Mouse (Mus musculus) midbrain, embryonic 12.5 days (tissue): ENCODE results near the gene Pls3. TPM values are rescaled to one million over a fixed set of nuclear protein-coding genes. Genes with fewer than 3 reads are reported as not detected.
A peak's percentile ranks its signal among the peaks of the same experiment; 100 is the strongest.
"Not testable (repeated sequence)": the region's sequence is repeated elsewhere in the genome, so short reads cannot be mapped to it uniquely, and the experiment has no call there.

Source experiments
- ATAC-seq: fragments of 200-750 bp; cut with Nextera tagmentation; 2 replicates; pipeline ENCODE4 v1.8.0; 2017; ENCODE audit warnings: low read depth, moderate TSS enrichment, moderate library complexity; ENCODE audit not compliant: low FRiP score
- H3K27ac ChIP-seq: fragments of 300-500 bp; sonication (generic); replicated peaks from 2 replicates; pipeline ENCODE4 v1.5.1; 2016; ENCODE audit warnings: mild to moderate bottlenecking
- H3K27me3 ChIP-seq: fragments of 300-500 bp; sonication (generic); 2 replicates; pipeline ENCODE4 v1.6.1; 2016; ENCODE audit warnings: mild to moderate bottlenecking
- H3K36me3 ChIP-seq: fragments of 300-500 bp; sonication (generic); 2 replicates; pipeline ENCODE4 v1.6.1; 2016
- H3K4me1 ChIP-seq: fragments of 300-500 bp; sonication (generic); 2 replicates; pipeline ENCODE4 v1.6.1; 2016
- H3K4me2 ChIP-seq: fragments of 300-500 bp; sonication (generic); replicated peaks from 2 replicates; pipeline ENCODE4 v1.6.1; 2016; ENCODE audit warnings: mild to moderate bottlenecking, moderate library complexity
- H3K4me3 ChIP-seq: fragments of 300-500 bp; sonication (generic); 2 replicates; pipeline ENCODE4 v1.5.1; 2016; ENCODE audit warnings: mild to moderate bottlenecking
- H3K9ac ChIP-seq: fragments of 300-500 bp; sonication (generic); replicated peaks from 2 replicates; pipeline ENCODE4 v1.6.1; 2016; ENCODE audit warnings: mild to moderate bottlenecking, moderate library complexity
- H3K9me3 ChIP-seq: fragments of 300-500 bp; sonication (generic); 2 replicates; pipeline ENCODE4 v1.6.1; 2016; ENCODE audit warnings: mild to moderate bottlenecking
- whole genome bisulfite sequencing: fragments of 180-500 bp; shearing (Covaris S2); methylation state at CpG from one replicate; pipeline ENCODE4 v1.1.7; 2016; 5-methylcytosine and 5-hydroxymethylcytosine counted together
- polyA plus RNA-seq: library from polyadenylated mRNA; unstranded; fragments of >200 nt; fragmentation: Nextera tagmentation; extraction: Ambion mirVana; gene quantifications from 2 replicates; pipeline ENCODE4 v1.2.1, GENCODE M21; 2016

Pls3 gene
- polyA plus RNA-seq, 1 experiment from 2014 or later, result 64.8 TPM

- Histone ChIP-seq H3K36me3 (no peaks in the 10 kb centered on the region), H3K4me1 (0 out of 2 replicates have a peak, but pooled peaks cover 4% of the 10 kb centered on the region), H3K27ac (peak overlapping the region; percentile 81), H3K4me3 (peak overlapping the region; percentile 49), H3K9ac (peak overlapping the region; percentile 56), H3K9me3 (no peaks in the 10 kb centered on the region), H3K27me3 (no peaks in the 10 kb centered on the region), H3K4me2 (peak overlapping the region; percentile 51)
- ATAC-seq, result peak; percentile 96
- 16% methylated on average over 18 of the region's 19 CpGs for whole genome bisulfite sequencing
Measured at GRCm38 (mm10) chrX:75764135-75764793, 110.7 kb downstream of the Pls3 start.

- WGBS, result 86% methylated on average over 2 of the region's 2 CpGs
- ATAC-seq, H3K4me1 ChIP-seq: not testable (repeated sequence)
Measured at GRCm38 (mm10) chrX:75759461-75759860, 115.5 kb downstream of the Pls3 start.

GRCm38 (mm10) chrX:75759036-75759435, 115.9 kb downstream of the Pls3 start:
- not testable (repeated sequence) for H3K9me3 ChIP-seq, H3K9ac ChIP-seq, H3K4me3 ChIP-seq, ATAC-seq, H3K27ac ChIP-seq, H3K4me2 ChIP-seq, H3K27me3 ChIP-seq, H3K4me1 ChIP-seq, H3K36me3 ChIP-seq
- 63% methylated on average over 12 of the region's 12 CpGs for WGBS

More at GRCm38 (mm10) chrX:75759461-75759860, 115.5 kb downstream of the Pls3 start:
- H3K4me2 ChIP-seq, H3K27me3 ChIP-seq, H3K4me3 ChIP-seq, H3K27ac ChIP-seq, H3K9me3 ChIP-seq, H3K36me3 ChIP-seq, H3K9ac ChIP-seq: not testable (repeated sequence)

- H3K36me3 ChIP-seq, H3K27me3 ChIP-seq, H3K9me3 ChIP-seq, H3K4me2 ChIP-seq, H3K4me1 ChIP-seq, ATAC-seq, H3K4me3 ChIP-seq, H3K27ac ChIP-seq, H3K9ac ChIP-seq: not testable (repeated sequence)
- 80% methylated on average over 14 of the region's 14 CpGs for WGBS
Measured at GRCm38 (mm10) chrX:75757966-75758365, 117.0 kb downstream of the Pls3 start.

GRCm38 (mm10) chrX:75754531-75754930, 120.5 kb downstream of the Pls3 start:
- not testable (repeated sequence) for H3K4me2 ChIP-seq, H3K4me3 ChIP-seq, H3K9me3 ChIP-seq, H3K4me1 ChIP-seq, H3K9ac ChIP-seq, ATAC-seq, H3K27me3 ChIP-seq, H3K36me3 ChIP-seq, H3K27ac ChIP-seq

- not testable (repeated sequence) for H3K4me2 ChIP-seq, H3K36me3 ChIP-seq, H3K4me3 ChIP-seq, H3K4me1 ChIP-seq, H3K27me3 ChIP-seq, H3K9me3 ChIP-seq, ATAC-seq, H3K27ac ChIP-seq, H3K9ac ChIP-seq
- WGBS, result 64% methylated on average over 5 of the region's 12 CpGs
Measured at GRCm38 (mm10) chrX:75750126-75750725, 124.8 kb downstream of the Pls3 start.

GRCm38 (mm10) chrX:75749312-75749711, 125.7 kb downstream of the Pls3 start:
- H3K27me3 ChIP-seq, H3K4me1 ChIP-seq, H3K4me2 ChIP-seq, H3K9me3 ChIP-seq, H3K27ac ChIP-seq, H3K36me3 ChIP-seq, H3K9ac ChIP-seq, ATAC-seq, H3K4me3 ChIP-seq: not testable (repeated sequence)
- WGBS, result 77% methylated on average over 9 of the region's 10 CpGs

- not testable (repeated sequence) for H3K4me2 ChIP-seq, ATAC-seq, H3K9ac ChIP-seq, H3K4me1 ChIP-seq, H3K27me3 ChIP-seq, H3K27ac ChIP-seq, H3K9me3 ChIP-seq, H3K4me3 ChIP-seq, H3K36me3 ChIP-seq
- 69% methylated on average over 12 of the region's 14 CpGs for WGBS
Measured at GRCm38 (mm10) chrX:75744466-75744865, 130.5 kb downstream of the Pls3 start.

- not testable (repeated sequence) for H3K36me3 ChIP-seq, H3K9ac ChIP-seq, ATAC-seq, H3K4me1 ChIP-seq, H3K27me3 ChIP-seq, H3K9me3 ChIP-seq, H3K4me3 ChIP-seq, H3K27ac ChIP-seq, H3K4me2 ChIP-seq
- 84% methylated on average over 3 of the region's 8 CpGs for WGBS
Measured at GRCm38 (mm10) chrX:75739464-75739863, 135.5 kb downstream of the Pls3 start.
